Mouse (Mus musculus): Measurements from ENCODE around the gene Cd48.
A peak's percentile ranks its signal among the peaks of the same experiment; 100 is the strongest.
"Not testable (repeated sequence)": the region's sequence is repeated elsewhere in the genome, so short reads cannot be mapped to it uniquely, and the experiment has no call there.

Gene Cd48

GRCm38 (mm10) chr1:171681531-171682299 is at the start of gene Cd48:
Gene Cd48 (plus strand): TSS chr1:171682009.
- DNase-seq (ENCODE audit: low spot score in 2 of 2): no peak

DNA sequence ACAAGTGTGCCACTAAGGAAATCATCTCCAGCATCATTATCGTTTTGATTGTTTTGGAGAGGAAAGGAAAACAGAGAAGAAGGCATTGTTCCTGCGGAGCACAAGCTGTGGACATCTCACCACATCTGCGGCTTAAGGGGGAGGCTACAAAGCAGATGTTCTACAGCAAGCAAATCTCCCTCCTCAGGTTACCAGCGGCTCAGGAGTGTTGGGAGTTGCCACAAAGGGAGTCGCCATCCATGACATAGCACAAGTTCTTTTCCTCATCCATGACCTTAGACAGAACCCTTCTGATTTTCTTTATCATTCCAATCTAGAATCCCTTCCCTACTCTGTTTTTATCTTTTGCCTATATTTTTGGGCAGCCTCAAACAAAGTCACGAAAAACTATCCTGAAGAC is 46.1 kb upstream of the Cd48 start:
- DNase-seq (ENCODE audit: low spot score in 2 of 2): no peak

- DNase-seq (ENCODE audit: low spot score in 2 of 2): no peak
Measured at GRCm38 (mm10) chr1:171637101-171637500, 44.7 kb upstream of the Cd48 start.

DNA sequence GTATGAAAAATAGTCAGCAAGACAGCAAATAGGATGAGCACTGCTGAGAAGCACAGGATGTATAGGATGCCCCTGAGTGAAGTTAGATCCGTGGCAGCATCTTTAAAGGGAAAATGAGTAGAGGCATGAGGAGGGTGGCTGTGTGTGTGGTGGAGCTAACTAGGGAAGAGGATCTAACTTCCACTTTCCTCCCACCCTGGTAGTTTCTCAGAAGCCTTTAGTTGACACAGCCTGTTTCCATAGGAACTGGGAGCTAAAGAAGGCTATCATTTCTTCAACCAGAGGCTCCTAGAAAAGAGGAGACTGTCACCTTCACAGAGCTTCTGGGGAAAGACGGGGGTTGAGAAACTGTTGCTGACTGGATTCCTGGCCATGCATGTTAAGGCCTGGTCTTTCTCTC is 43.1 kb upstream of the Cd48 start:
- peak; percentile 14 to 19 for DNase-seq (ENCODE audit: low spot score in 2 of 2)

DNA sequence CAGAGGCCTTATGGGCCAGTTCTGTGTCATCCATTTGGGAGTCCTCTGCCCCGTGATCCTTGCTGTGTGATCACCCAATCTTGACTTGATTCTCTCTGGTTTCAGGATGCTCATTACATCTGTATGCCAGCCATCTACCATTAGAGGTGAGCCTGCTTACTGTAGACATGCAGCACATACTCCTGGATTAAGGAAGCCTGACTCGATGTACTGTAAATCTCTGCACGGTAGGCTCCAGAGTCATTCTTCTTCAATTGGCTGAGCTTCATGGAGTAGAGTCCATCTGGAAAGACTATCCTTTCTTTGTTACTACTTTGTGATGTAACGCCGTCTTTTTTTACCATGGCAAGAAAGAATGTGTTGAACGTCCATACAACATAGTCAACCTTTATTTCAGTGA is 41.0 kb upstream of the Cd48 start:
- DNase-seq (ENCODE audit: low spot score in 2 of 2): no peak

DNA sequence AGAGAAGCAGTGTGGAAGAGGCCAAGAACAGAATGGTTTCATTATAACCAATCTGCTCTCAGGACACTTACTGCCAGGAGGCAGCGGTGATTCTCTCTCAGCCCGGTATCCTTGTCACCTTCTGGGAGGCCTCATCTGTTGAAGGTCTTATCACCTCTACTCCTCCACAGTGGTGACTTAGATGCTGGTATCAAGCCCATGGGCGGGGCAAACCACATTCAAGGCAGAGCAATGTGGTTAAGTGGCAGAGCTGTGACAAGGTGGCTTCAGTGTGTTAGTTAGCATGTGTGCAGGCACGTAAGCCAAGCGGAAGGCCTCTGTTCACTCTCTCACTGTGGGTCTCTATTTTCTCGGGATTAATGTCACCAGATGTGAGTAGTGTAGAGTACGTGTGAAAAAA is 38.2 kb upstream of the Cd48 start:
- DNase-seq (ENCODE audit: low spot score in 2 of 2): no peak

DNA sequence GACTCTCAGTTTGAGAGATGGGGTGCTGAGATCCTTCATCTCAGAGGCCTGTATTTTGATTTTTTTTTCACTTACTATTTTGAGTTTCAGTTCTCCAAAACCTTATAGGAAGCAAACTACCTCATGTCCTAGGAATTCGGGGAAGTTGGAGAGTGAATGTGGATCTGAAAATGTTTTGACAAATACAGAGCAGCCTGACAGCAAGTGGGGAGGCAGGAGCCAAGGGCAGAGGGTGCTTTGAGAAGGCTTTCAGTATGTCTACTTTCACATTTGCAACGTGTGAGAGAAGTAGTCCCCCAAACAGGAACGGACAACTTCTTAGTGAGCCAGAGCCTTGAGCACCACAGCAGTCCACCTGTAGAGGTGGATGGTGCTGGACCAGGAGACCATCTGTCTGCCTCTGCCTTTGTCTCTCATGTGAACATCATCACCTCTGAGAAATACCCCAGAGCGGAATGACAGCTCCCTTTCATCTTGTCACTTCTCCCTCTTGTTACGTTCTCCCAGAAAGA is 35.3 kb upstream of the Cd48 start:
- no peak for DNase-seq (ENCODE audit: low spot score in 2 of 2)

GRCm38 (mm10) chr1:171647716-171648115 is 34.1 kb upstream of the Cd48 start:
- no peak for DNase-seq (ENCODE audit: low spot score in 2 of 2)

DNA sequence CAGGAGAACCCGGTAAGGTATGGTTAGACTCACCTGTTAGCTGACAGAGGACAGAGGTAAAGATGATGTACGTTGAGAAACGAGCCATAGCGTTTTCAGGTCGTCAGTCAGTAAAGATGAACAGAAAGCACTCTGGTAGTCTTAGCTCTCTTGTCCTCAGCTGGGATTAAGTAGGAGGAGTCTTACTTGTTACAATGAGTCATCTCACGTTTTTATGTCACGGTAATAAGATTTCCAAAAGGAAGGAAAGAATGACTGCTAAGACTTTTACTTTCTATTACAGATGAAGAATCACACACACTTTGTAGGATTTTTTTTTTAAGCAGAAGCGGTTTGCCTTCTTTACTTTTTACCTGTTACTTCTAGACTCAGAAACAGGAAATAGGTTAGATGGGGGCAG is 33.0 kb upstream of the Cd48 start:
- DNase-seq (ENCODE audit: low spot score in 2 of 2): no peak

DNA sequence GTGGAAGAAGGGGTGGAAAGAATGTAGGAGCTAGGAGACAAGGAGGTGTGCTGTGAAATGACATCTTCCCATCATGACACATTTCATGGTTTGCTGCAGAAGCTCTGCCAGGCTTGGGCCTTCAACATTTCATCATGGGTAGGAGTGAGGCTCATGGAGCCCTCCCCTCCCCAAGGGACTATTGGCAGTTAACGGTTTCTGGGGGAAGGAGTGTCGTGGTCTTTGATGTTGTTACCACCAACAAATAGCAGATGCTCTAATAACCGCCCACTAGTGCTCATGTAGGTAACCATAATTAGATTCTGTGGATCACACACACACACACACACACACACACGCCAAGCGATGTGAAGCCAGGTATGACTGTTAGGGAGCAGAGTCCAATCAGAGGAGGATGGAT is 29.1 kb upstream of the Cd48 start, which contains the start of gene Slamf7:
Slamf7 (minus strand) TSS at position 302 of the 400 bp plus-strand sequence.
- no peak for DNase-seq (ENCODE audit: low spot score in 2 of 2)

GRCm38 (mm10) chr1:171658561-171658991 is 23.2 kb upstream of the Cd48 start:
- DNase-seq (ENCODE audit: low spot score in 2 of 2): peak; percentile 32 to 60

DNA sequence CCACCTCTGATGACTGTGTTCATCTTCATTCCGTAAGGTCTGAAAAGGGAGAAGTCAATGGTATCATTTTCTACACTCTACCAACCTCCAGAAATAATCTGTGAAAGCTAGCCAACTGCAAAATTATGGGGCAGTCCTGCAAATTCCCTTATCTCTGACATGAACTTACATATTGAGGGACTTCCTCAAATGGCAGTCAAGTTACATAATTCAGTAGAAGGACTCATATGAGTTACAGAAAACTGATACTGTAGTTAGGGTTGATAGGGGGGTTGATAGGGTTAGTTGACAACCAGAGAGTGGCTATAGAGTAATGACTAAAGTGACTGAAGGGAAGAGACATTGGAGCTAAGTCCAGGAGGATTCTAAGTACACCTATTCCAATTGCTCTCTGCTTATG is 21.4 kb upstream of the Cd48 start:
- DNase-seq (ENCODE audit: low spot score in 2 of 2): no peak

DNA sequence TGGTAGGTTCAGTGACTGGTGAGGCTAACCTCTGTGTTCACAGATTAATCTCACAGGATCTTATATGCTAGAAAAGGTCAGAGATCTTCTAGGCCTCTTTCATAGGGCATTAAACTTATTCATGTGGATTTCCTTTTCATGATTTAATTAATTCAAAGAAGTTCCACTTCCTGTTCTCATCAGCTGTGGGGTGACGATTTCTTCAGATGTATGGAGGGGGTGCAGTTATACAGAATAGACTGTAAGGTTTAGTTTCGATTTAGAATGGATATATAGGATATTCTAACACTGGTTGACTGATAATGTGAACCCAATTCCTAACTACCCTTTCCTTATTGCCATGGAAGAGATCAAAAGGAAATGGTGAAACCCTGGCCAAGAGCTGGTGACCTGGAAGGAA is 20.3 kb upstream of the Cd48 start:
- DNase-seq (ENCODE audit: low spot score in 2 of 2): no peak

DNA sequence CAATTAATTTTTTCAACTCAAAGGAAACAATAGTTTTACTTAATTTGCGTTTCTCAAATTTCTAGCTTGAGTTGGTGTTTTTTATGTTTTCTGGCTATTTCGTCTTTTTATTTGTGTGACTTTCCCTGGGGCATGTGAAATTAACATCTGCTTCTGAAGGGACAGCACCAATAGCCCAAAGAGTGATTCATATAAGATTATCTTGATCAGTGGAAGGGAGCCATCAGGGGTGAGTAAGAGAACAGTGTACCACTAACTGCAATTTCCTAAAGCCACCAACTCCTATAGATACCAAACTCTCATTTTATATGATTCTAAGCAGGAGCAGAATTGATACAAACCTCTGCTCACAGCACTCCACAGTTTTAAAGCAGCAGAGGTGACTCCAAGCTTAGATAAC is 18.1 kb upstream of the Cd48 start:
- no peak for DNase-seq (ENCODE audit: low spot score in 2 of 2)

DNA sequence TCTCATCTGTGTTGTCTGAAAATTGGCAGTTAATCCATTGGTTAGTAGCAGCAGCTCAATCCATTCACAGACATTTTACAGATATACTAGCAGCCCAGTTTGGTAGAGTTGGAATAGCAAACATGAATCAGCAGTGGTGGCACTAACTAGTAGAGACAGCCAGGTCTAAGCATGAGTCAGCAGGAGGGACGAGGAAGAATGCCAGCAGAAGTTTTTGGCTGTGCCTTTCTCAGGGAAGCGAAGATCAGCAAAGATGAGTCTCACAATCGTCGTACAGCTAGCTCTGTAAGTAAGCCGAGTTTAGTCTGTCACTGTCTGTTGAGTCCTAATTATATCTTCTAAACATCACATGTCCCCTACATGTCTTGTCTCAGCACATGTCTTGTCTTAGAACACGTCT is 15.5 kb upstream of the Cd48 start:
- DNase-seq (ENCODE audit: low spot score in 2 of 2): peak; percentile 32 to 37

DNA sequence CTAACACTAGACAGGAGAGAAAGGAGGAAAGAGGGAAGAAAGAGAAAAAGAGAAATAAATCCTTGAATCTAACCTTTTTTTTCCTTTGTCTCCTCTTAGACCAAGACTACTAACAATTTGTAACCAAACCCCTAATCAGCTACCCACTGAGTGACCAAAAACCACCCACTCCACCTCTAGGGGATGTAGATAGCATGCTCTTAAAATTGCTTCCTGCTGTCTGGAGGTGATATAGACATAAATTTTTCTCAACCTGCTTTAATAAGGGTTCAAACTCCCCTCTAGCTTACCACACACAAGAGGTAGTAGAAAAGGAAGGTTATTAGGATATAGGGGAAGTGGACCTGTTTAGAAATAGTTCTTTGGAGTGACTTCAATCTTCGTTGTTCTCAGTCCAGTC is 14.6 kb upstream of the Cd48 start:
- no peak for DNase-seq (ENCODE audit: low spot score in 2 of 2)

DNA sequence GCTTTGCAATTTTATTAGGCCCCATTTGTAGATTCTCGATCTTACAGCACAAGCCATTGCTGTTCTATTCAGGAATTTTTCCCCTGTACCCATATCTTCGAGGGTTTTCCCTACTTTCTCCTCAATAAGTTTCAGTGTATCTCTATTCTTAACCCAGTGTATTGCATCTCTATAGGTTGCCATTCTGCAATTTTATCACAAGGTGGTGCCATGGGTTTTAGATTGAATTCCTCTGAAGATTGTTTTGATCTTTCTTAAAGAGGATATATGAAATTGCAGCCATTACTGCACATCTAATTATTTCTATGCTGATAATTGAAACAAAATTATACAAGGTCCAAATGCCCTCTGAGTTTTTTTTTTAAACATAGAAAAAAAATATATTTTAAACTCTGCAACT is 9.4 kb upstream of the Cd48 start:
- not testable (repeated sequence) for DNase-seq (ENCODE audit: low spot score in 2 of 2)

DNA sequence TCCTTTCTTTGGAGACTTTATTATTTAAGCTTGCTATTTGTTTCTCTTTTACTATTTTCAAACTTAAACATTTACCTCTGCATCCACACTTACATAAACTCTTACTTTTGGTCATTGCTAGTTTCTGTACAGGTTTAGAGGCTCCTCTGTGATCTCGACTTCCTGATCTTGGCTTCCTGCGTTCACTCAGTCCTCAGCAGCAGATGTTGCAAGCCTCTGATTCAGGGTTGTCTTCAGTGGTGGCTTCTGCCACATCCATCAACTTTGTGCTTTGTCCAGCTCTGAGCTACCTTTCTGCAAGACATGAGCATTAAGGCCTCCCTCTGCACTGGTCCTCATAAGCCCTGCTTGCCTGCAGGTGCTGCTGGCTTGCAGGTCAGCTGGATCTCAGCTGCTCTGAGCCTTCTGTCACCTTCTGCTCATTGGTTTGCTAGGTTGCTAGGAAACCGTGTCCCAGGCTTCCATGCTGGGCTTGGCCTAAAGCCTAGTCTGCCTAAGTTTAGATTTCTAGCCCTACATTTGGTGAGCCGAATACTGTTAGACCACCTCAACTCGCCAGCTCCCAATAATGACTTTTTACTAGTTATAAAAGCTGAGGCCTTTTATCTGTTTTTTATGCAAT is 8.8 kb upstream of the Cd48 start:
- DNase-seq (ENCODE audit: low spot score in 2 of 2): peak; percentile 31 to 62

GRCm38 (mm10) chr1:171674467-171674866 is 7.3 kb upstream of the Cd48 start:
- DNase-seq (ENCODE audit: low spot score in 2 of 2): no peak

DNA sequence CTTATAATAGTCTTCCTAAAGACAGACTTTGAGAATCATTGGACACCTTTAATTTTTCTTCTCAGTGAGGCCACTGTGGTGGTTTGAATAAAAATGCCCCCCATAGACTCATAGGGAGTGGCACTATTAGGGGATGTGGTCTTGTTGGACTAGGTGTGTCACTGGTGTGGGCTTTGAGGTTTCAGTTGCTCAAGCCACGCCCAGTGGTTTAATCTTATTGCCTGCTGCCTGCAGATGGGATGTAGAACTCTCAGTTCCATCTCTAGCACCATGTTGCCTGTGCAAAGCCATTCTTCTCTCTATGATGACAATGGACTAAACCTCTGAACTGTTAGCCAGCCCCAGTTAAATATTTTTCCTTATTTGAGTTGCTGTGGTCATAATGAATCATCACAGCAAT is 4.1 kb upstream of the Cd48 start:
- DNase-seq (ENCODE audit: low spot score in 2 of 2): no peak

DNA sequence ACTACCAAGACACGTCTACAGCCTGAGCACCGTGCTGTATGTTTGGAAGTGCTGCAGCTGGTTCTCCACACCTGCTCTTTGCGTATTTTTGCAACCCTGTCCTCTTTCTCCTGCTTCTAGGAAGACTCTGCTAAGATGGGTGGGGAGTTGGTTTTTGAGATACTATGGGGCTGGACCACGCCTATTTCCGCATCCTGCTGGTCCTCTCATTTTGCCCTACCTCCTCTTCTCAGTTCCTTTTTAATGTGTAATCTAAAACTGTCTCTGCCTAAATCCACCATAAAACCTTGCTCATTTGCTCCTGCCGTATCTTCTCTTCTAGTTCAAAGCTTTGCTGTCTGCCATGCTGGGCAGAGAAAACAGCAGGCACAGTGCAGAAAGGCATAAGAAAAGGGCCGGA is 800 bp upstream of the Cd48 start:
- DNase-seq (ENCODE audit: low spot score in 2 of 2): no peak

GRCm38 (mm10) chr1:171684923-171685322 is 3.1 kb downstream of the Cd48 start:
- DNase-seq (ENCODE audit: low spot score in 2 of 2): no peak

- DNase-seq (ENCODE audit: low spot score in 2 of 2): no peak
Measured at GRCm38 (mm10) chr1:171687320-171687719, 5.5 kb downstream of the Cd48 start.
